Mouse (Mus musculus) spleen, adult 2 months (tissue): Measurements from ENCODE around the gene Hist2h2aa2.

Experiments
- CTCF ChIP-seq: fragments of 200-500 bp; IDR thresholded peaks from 2 replicates; pipeline ENCODE4 v1.5.1; 2011; ENCODE audit warnings: mild to moderate bottlenecking, inconsistent platforms; ENCODE audit not compliant: insufficient read depth, insufficient read length, insufficient replicate concordance; ENCODE audit errors: extremely low read depth
- POLR2A ChIP-seq: fragments of 200-500 bp; IDR thresholded peaks from 2 replicates; pipeline ENCODE4 v1.6.1; 2011; ENCODE audit warnings: low read depth, low read length, inconsistent platforms

GRCm38 (mm10) chr3:96234914-96235313 is 5.2 kb downstream of the Hist2h2aa2 start:
- TF ChIP-seq CTCF (no peak), POLR2A (no peak)
